Mouse (Mus musculus) cerebellum, adult 18-20 months (tissue): ENCODE data around the gene Fbxo45.
"Not testable (repeated sequence)": the region's sequence is repeated elsewhere in the genome, so short reads cannot be mapped to it uniquely, and the experiment has no call there.

Experiments used
- DNase-seq, 2 experiments: peaks; one replicate each; pipeline ENCODE4 v3.0.0; 2021

Fbxo45 gene

DNA sequence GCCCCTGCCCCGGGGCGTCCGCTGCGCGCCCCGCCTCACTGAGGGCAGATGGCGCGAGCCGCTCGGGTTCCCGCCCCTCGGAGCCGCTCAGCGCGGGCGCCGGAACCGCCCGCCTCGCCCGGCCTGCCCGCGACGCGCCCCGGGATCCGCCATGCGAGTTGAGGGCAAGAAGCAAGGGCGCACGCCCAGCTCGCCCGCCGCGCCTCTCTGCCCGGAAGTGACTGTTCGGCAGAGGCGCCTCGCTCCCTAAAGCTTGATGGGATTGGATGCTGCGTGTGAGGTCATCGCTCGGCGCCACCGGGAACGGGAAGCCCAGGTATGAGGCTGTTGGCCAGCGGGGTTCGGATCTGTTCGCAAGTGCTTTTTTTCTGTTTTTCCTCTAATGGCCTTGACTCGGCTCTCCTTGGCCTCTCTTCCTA lies at the start of gene Fbxo45, which contains the start of gene Wdr53:
Fbxo45 (minus strand) TSS at position 207 of the 419 bp plus-strand sequence.
Wdr53 (plus strand) TSS at position 276 of the 419 bp plus-strand sequence.
- peak; percentile 99 for DNase-seq

DNA sequence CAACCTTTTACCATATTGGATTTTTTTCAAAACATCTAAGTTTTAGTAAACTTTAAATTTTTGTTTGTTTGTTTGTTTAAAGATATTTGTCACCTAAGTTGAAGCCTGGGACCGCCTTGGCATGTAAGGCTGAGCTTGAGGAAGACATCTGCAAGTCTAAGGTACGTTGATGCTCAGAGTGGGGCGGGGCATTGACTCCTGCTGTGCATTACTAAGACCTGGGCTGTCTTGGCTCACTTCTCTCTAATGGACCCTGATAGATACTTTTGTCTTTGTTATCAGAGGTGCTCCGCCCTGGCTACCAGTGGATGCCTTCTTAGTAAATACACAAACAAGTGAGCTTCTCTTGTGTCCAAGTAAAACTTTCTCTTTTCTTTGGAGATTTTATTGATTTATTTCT lies 44.9 kb upstream of the Fbxo45 start:
- no peak for DNase-seq

DNA sequence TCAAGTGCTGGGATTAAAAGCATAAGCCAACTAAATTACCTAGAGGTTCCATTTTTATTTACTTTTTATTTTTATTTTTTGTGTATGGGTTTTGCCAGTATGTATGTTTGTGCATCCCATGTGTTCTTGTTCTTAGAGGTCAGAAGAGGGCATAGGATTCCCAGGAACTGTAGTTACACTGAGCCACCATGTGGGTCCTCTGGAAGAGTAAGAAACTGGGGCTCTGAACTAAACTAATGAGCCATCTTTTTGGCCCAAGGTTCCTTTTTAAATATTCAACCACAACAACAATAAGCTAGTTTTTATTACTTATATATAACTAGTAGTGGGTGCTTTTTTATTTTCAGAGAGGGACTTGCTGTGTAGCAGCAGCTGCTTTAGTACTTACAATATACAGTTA lies 35.6 kb upstream of the Fbxo45 start:
- no peak for DNase-seq

DNA sequence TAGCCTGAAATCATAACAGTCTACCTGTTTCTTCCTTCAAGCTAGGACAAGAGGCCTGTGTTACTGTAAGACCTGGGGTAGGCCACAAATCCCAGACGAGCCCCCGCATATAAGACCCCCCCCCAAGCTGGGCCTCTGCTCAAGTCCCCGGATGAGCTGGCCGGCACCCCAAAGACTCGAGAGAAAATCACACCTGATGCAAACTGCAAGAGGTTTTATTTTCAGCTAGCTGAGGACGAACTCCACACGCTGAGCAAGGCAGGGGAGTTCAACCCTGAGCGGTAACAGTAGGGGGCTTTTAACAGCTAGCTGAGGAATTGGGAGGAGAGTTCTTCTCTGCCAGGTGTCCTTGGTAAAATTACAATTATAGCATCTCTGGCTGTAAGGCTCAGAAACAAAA lies 33.3 kb upstream of the Fbxo45 start:
- no peak for DNase-seq

DNA sequence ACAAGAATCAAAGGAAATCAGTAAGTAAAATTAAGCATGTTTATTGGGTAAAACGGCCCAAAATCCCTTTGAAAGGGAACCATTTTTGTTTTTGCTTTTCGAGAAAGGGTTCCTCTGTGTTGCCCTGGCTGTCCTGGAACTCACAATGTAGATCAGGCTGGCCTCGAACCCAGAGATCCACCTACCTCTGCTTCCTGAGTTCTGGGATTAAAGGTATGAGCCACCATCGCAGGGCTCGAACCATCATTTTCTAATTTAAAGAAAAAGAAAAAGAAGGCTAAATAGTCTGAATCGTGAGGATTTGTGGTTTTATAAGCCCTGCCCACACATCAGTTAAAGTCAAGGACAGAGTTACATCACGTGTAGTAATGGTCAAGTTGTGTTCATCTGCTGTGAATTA lies 31.4 kb upstream of the Fbxo45 start:
- no peak for DNase-seq

DNA sequence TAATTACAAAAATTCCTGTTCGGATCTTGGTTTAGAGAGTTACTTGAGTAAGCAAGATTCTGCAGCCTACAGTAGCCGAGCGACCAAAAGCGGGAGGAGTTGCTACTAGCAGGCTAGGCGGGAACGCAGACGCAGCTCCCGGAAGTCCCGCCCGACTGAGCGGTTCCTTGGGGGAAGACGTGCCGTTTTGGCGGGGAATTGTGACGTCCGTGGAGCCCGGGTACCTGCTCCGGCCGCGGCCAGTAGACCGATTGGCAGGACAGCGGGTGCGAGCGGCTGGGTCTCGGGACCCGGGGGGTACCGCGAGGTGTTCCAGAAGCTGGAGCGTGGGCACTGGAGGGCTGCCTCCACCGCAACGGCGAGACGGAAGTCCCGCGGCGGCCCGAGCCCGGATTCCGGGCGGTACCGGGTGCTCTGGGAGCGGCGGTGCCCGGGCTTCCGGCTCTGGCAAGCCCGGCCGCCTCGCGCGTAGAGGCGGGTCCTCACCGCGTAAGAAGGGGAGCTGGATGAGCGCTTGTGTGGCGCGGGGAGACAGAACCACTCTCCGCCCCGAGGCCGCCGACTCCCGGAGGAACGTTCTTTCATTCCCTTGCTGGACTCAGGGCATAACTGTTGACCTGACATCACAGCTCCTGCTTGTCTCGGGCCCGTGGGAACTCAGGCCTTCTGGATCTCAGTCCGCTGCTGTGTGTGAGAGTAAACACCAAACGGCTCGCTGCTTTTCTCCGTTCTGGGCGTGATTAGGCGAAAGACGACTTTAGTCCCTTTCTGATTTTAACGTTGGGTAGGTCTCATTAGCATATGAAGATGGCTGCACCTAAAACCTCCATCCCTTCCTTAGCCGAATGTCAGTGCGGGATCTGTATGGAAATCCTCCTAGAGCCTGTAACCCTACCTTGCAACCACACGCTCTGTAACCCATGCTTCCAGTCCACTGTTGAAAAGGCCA lies 30.6 kb upstream of the Fbxo45 start, which contains the start of gene Rnf168:
Rnf168 (plus strand) TSS at position 152 of the 949 bp plus-strand sequence.
- DNase-seq: peak; percentile 93 to 97

DNA sequence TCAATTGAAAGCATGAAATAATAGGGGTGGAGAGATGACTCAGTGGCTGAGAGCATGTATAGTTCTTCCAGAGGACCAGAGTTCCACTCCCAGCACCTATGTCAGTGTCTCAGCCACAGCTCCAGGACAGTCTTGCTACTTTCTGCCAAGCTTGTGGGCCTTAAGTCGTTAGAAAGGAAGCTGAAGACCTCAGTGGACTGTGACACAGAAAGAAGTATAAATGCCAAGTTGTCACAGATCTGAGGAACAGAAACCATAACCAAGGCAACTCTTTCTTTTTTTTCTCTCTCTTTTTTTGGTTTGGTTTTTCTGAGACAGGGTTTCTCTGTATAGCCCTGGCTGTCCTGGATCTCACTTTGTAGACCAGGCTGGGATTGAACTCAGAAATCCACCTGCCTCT lies 28.9 kb upstream of the Fbxo45 start:
- DNase-seq: no peak

DNA sequence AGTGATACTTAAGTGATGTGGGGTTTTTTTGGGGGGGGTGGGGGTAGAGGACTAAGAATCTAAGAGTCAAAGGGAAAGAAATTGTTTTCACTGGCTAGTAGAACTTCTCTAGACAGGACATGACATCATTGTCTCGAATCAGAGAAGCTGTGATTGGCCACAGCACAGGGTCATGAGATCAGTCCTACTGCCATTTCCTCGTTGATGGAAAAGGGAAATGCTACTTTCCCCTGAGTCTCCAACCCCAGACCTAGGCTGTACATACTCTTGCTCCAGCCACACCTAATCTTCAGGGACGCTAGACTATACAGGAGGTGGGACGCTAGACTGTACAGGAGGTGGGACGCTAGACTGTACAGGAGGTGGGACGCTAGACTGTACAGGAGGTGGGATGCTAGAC lies 28.1 kb upstream of the Fbxo45 start:
- no peak for DNase-seq

DNA sequence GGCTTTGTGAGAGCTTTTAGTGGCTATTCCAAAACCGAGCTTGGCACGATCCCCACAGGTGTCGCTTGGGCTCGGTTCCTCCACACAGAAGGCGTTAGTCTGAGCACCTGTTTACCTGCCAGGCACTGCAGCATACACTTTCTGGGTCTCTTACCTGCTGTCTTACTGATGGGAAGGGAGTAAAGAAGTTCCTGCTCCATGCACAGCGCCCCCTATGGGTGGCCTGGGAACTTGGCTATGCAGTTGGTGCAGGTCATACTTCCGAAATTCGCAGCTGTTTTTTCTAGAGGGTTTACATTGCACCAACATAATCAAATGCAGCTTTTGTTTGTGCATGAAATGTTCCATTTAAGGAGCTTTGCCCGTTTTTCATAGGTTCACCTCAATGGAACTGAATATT lies 26.4 kb upstream of the Fbxo45 start:
- DNase-seq: no peak

DNA sequence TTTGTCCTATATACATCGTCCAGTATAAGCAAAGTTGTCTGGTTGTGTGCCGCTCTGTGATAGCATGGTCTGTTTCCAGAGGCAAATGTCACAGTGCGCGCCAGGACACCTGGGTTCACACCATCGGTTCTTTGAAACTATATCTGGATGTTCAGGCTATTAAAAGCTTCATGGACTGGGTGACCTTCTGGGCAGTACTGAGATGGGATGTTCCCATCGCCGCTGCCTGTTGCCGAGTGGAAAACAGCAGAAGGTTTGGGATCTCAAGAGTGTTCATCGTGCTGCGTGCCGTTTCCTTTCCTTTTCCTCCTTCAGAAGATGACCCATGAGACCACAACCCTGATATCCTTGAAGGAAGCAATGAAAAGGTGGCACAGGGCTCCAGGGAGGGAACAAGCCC lies 24.3 kb upstream of the Fbxo45 start, which contains the start of gene Smco1:
Smco1 (plus strand) TSS at position 178 of the 400 bp plus-strand sequence.
- DNase-seq: no peak

DNA sequence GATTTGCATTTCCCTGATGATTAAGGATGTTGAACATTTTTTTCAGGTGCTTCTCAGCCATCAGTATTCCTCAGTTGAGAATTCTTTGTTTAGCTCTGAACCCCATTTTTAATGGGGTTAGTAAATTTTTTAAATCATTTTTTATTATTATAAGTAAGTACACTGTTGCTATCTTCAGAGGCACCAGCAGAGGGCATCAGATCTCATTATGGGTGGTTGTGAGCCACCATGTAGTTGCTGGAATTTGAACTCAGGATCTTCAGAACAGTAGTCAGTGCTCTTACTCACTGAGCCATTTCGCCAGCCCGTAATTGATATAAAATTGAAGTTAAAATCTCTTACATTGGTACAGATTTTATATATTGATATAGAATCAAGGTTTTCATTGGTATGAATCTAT lies 17.3 kb upstream of the Fbxo45 start:
- DNase-seq: peak in 1 of 2 experiments; percentile 16

DNA sequence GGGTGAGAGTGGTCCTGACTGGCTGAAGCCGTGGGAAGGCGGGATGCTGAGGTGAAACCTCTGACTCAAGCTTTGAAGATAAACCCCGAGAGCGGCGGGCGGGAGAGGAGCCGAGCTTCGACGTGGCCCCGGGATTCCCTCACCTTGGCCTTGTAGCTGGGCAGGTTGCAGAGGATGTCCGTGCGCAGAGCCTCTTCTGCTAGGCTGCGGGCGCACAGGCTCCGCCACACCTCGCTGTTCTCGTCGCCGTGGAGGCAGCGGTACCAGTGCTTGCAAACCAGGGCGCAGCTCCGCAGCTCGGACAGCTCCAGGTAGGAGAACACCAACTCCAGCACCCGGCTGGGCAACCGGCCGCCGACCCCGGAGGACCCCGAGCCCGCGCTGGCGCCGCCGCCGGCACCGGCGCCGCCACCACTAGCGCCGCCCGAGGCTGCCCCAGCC lies 587 bp downstream of the Fbxo45 start:
- DNase-seq: peak; percentile 57 to 71

DNA sequence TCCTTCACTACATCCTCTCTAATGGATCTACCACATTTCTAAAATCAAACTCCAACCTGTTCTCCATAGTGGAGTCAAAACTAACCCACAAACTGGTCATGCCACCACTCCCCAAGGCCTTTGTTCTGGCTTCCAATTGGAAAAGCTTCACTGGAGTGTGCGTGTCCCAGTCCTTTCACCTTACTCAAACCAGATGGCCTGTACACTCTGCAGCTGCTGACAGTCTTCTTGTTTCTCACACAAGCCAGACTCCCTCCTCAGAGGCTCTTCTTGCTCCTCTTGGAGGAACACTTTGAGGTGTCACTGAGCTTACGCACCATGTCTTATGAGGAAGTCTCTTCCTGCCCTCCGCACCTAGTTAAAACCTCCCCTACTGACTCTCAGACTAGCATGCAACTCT lies 3.1 kb downstream of the Fbxo45 start:
- DNase-seq: no peak

DNA sequence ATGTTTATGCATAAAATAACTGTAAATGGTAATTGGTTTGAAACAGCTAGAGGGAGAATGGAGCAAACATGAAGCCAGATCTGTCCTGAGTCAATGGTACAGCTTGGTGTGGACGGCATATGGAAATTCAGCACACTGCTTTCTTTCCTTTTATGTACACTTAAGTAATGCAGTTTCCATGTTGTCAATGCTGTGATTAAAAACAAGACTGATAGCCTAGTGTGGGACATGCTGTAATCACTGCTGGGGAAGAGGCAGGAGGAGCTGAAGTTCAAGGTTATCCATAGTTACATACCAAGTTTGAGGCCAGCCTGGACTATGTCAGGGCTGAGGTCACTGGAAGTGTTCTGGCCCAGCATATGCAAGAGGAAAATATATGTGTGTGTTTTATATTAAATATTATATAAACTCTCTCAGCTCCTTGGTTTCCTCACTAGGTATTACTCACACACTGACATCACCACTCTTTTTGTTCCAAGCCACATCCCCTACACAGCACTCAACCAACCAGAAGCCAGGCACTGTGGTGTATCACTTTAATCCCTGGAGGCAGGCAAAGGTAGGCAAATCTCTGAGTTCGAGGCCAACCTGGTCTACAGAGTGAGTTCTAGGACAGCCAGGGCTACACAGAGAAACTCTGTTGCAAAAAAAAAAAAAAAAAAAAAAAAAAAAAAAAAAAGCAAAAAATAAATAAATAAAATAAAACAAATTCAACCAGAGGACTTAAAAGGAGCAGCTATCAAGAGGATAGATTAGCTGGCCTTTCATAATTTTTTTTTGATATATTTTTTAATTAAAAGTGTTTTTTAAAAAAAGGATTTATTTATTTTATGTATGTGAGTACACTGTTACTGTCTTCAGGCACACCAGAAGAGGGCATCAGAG lies 7.3 kb downstream of the Fbxo45 start:
- no peak for DNase-seq

DNA sequence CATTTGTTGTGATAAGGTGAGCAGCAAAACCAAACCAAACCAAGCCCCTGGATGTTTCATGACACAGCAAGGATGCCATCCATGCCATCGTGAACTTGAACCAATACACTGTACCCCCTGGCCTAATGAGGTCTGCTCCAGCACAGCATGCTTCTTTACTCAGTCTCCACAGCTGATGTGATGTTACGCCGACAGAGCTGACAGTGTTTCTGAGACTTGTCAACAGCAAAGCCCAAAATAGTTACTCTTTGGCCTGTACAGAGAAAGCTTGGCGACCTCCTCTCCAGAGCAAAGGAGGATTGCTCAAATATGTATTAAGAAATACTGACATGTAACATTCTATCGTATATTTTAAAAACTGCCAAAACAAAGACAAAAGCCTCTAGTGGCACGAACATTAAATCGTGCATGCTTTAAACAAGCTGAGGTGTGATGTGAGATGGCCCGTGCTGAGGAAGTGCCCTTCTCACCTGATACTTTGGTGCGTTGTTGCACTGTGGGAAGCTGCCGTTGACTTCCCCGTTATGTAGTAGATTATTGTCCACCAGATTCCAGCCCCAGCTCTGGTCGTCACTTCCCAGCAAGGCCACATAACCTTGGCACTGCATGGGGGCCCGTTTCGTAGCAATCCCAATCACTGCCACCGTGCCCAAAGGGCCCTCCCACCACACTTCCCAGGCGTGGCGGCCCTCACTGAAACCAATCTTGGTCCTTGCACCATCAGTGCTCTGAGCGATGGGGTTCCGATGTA lies 8.9 kb downstream of the Fbxo45 start:
- DNase-seq: no peak

DNA sequence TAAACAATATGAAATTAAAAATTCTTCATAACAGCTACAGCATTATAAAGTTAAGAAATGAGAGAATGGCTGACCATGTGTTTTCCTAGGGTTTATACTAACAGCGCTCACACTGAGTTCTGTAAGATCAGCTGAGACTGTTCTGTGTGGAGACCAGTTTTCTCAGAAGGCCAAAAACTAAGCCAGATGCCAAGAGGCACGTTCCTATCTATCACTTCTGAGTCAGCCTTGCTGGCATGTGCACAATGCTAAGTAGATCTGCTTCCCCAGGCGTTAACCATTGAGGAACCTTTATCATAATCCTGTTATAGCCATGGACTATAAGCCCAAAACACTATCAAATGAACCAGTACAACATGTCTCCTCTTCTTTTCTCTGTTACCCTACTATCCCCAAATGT lies 14.9 kb downstream of the Fbxo45 start:
- not testable (repeated sequence) for DNase-seq

DNA sequence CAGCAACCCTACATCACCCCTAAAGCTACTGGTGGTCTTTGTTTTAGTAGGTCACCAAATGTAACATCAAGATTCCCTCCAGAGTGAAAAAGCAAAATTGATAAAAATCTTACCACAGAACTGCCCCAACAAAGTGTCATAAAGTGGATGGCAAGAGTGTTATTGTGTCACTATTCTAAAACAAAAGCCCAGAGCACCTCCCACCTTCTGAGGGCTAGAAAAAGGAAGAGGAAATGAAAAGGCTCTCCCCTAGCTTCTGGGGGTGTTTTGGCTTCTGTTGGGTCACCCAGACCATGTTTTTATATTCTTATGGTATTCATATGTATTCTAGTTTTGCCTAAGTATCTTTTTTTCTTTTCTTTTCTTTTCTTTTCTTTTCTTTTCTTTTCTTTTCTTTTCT lies 24.6 kb downstream of the Fbxo45 start:
- no peak for DNase-seq

DNA sequence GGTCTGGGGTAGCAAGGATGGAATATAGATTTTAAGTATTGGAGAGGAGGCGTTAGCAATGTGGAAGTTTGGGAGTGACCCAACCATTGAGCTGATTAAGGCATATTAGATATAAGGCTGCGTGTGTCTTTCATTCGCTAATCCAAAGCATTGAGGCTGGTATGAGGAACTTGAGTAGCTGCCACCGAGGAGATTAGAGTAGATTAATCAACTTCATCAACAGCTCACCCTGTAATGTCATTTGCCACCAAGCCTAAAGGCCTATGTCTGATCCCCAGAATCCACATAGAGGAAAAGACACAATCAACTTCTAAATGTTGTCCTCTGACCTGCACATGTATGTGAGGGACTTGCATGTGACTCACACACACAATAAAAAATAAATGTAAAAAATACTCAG lies 25.2 kb downstream of the Fbxo45 start:
- DNase-seq: no peak

DNA sequence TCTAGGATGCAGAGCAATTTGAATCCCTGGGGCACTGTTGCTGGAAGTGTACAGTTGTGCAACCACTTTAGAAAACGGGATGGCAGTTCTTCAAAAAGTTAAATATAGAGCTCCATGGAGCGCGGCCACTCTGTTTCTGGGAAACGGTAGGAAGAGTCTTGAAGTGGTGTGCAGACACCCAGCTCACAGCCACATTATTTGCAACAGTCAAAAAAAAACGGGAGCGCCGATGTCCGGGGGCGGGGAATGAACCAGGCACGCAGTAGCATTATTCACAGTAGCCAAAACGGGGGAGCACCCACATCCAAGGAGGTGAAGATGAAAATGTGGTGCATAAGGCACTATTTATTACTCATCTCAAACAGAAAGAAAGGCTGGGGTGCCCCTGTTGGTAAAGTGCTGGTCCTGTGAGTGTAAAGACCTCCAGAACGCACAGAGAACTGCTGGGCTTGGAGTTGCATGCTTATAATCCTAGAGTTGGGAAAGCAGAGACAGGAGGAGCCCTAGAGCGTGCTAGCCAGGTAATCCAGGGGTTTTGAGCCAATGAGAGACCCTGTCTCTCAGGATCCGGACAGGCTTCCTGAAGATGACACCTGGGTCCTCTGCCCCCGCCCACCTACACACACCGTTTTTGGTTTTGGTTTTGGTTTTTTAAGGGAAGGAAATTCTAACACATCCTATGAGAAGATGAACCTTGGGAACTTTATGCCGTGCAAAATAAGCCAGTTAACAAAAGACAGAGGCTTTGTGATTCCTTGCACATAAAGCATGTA lies 32.0 kb downstream of the Fbxo45 start:
- no peak for DNase-seq

DNA sequence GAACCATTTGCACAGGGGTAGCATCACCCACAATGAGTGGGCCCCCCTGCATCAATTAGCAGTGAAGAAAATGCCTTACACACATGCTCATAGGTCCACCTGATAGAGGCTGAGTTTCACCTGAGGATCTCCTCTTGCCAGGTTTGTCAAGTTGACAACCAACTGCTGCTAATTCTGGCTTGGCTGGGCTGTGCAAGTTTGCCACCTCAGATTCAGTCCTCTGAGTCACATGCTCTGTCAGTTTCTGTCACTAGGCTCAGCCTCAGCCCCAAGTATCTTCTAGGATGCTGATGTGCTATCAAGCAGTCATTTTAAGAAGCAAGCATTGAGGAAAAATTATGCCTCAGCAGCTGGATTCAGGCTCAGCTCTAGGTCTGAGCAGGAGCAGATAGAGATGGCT lies 32.8 kb downstream of the Fbxo45 start:
- DNase-seq: no peak

DNA sequence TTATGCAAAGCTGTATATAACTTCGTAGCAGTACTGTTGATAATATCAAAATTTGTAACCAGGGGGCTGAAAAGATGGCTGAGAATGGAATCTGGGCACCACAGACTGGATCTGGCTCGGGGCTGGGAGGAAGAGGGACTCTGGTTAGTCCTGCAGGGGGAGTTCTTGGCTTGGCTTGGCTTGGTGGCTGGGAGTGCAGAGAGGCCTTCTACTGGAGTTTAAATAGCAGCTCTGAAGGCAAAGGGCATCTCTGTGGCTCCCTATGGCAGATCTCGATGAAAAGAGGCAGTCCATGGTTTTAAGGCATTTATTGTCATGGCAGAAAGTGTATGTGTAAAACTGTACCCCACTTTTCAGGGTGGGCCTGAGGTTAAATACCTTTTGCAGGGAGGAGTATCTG lies 42.1 kb downstream of the Fbxo45 start:
- no peak for DNase-seq

DNA sequence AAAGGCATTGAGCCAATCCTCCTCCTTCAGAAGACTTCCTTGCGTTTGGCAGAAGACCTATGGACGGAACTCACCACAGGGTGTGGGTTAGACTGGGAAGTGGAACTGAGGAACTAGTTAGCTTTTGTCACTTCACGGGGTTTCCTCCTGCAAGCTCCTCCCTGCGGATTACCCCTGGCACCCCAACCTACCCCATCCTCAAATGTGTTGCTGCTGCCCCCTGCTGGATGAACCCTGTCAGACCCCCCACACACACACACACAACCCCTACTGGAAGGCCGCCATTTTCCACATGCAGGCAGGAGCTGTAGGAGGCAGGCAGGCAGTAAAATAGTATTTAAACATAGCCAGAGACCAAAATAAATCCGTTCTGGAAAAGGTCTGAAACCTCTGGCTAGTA lies 44.3 kb downstream of the Fbxo45 start:
- peak; percentile 45 to 46 for DNase-seq
